Mouse (Mus musculus) ovary, adult 18-20 months (tissue): ENCODE results near the gene Zdhhc21.

ENCODE experiments used
- DNase-seq: peaks from one replicate; pipeline ENCODE4 v3.0.0; 2022; ENCODE audit warnings: low spot score, mixed read lengths

The Zdhhc21 gene

DNA sequence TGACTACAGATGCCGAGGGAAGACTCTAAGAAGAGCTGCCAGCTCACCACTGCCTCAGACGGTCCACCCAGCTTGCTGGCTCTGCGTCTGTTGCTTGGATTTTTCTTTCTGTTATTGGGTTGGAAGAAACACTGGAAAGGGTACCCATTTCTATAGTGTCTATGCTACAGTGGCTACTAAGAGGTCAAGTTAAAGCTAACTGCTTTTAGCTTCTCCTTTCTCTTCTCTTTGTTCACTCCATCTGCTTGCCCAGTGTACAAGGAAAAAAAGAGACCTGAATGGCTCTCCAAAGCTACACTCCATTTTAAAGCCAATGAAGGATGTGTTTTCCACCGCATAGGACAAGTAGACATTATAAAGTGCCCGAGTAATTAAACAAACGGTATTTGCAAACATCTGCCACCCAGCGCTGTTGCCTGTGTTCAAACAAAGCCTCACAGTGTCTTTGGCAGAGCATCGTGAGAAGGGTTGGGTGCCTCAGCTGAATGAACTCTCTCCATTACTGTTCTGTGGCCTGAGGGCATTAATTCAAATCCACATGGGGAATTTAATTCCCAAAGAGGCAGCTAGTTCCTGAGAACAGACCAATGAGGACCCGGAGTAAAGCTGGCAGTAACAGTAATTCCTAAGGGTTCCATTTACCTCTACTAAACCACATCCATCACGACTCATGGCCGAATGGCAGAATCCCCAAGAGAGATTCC lies 94.1 kb downstream of the Zdhhc21 start:
- no peak for DNase-seq

DNA sequence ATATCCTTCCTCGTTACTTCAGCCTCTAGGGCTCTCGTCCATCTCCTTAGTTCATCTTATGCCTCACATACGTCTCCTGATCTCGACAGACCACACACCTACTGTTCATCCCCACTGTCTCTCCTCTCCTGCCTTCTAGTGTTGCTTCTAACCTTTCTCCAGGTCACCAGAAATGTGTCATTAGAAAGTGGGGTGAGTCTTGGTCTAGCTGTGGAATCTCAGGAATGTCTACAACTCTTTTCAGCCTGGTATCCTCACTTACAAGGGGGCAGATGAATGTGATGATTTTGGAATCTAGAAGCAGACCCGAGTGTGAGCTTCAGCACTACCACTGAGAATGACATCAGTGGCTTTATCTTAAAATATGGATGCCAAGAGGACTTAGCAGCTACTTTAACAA lies 96.2 kb downstream of the Zdhhc21 start:
- DNase-seq: no peak

DNA sequence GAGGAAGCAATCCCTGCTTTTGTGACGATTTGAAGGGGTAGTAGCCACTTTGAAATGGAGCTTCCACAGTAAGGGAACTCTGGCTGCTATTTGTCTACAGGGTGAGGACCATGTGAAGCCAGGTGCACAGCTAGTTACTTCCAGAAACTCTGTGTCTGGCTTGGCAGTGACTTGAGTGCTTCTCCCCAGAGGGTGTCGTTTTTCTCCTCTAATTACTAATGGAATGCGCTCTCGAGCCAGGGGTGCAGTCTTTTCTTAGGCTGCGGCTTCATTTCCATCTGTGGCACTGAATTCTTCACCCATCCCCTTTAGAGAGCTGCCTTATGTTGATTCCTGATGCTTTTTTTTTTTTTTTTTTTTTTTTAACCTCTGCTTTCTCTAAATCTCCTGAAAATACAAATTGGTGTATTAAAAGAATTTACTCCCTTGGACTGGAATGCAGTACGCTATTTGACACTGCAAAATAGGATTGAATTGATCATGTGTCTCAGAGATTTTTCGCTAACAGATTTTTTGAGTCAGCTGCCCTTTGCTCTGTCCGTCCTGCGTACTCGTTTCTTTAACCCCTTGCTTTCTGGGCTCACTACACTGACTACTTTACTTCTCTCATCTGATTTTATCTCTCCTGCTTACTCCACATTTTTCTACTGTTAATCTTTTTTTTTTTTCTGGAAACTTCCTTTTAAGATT lies 97.2 kb downstream of the Zdhhc21 start:
- no peak for DNase-seq

DNA sequence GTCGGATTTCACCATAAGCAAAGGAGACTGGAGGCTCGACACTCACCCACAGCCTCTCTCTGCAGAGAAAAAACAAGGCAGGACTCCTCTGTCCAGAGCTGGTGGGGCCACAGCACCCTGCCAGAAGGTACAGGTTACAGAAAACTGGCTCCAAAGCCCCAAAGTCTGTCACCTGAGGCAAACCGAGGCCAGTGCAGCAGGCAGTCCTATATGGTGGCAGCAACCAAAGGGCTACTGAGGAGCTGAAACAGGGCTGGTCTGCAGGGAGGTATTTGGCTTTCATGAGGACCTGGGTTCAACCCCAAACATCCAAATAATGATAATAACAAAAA lies 103.5 kb downstream of the Zdhhc21 start:
- no peak for DNase-seq

DNA sequence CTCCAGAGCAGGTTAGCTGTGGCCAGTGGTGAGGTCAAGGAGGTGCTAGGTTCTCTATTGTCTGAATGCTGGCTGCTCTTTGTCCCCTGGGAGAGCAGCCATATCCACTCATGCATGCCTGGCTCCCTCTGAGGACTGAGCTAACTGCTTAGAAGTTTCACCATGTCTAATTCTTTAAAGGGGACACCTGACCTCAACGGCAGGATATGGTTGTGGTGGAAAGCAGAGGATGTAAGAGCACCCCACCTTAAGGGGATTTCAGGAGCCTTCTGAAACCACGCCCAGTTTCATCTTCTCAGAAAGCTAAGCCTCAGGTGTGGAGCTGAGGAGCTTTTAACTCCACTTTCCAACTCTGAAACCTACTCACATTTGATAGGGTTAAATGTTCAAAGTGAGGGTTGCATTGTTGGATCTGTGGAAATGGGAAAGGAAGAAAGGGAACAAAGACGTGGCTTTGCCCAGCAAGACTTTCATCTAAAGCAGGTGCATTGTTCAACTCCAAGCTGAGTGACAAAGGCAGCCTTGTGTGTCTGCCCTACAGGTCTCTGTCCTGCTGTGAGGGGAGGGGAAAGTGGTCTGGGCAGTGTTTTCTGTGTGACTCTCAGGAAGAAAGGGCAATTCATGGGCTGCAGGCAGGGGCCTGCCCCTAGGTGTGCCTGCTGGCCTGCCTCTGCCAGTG lies 104.0 kb downstream of the Zdhhc21 start:
- DNase-seq: no peak
